In genomic region chr5:140568321-140568970, GRCm38 (mm10) we compare ENCODE assay signal across 8 mouse cellular contexts. TPM values are rescaled to one million over a fixed set of nuclear protein-coding genes. Genes with fewer than 3 reads are reported as not detected.
DNase-seq lines count a peak whose midpoint lies in the region; ATAC-seq and TF ChIP-seq lines count a peak whose summit lies in the region.

No protein-coding gene starts in this region.

- DNase-seq in MEL (ENCODE audit: low read depth, low spot score), result peak; percentile 81
- peak; percentile 74 for DNase-seq in forebrain, embryonic 10.5 days (ENCODE audit: extremely low spot score, low spot score)
- DNase-seq in kidney, postnatal 25 days, result peak; percentile 58 to 72
- DNase-seq in lung, embryonic 14.5 days, result peak; percentile 81
- peak; percentile 67 for DNase-seq in ovary, postnatal 14 days (ENCODE audit: low spot score)
- peak; percentile 80 for DNase-seq in thymus, postnatal 4 days

- peaks cover 0 to 5% of the 10 kb centered on the region in 2 experiments; a peak in 2 of 4 replicates for H3K36me3 ChIP-seq in MEL (ENCODE audit: control insufficient read depth in 1 of 2, insufficient read depth in 2 of 2, low read length in 2 of 2)
- no peaks in the 10 kb centered on the region for H3K36me3 ChIP-seq in forebrain, embryonic 10.5 days (replicated peaks)
- no peaks in the 10 kb centered on the region for H3K36me3 ChIP-seq in heart, embryonic 16.5 days (ENCODE audit: control insufficient read depth, insufficient read depth)
- H3K36me3 ChIP-seq in lung, embryonic 14.5 days (ENCODE audit: insufficient read depth), result no peaks in the 10 kb centered on the region

- no peaks in the 10 kb centered on the region for H3K9me3 ChIP-seq in MEL (replicated peaks; ENCODE audit: insufficient read depth, low read length)
- H3K9me3 ChIP-seq in forebrain, embryonic 10.5 days, result no peaks in the 10 kb centered on the region
- H3K9me3 ChIP-seq in heart, embryonic 16.5 days (replicated peaks; ENCODE audit: control insufficient read depth, low read length), result no peaks in the 10 kb centered on the region
- no peaks in the 10 kb centered on the region for H3K9me3 ChIP-seq in lung, embryonic 14.5 days (ENCODE audit: low read depth, low read length)

- no peak for TF ChIP-seq EP300 in MEL (IDR thresholded peaks at IDR 0.05; ENCODE audit: low read depth in 1 of 2, low read length in 2 of 2)

- peak overlapping the region; percentile 48; the same call in 1 of the 2 replicates for H3K4me2 ChIP-seq in heart, embryonic 16.5 days (ENCODE audit: low read depth, low read length)
- peak overlapping the region; percentile 25; the same call in 1 of the 2 replicates for H3K4me2 ChIP-seq in lung, embryonic 14.5 days

- H3K27ac ChIP-seq in MEL (ENCODE audit: control insufficient read depth, low read depth, low read length), result no peak overlapping the region
- peak overlapping the region; percentile 65 for H3K27ac ChIP-seq in brown adipose tissue, adult 24 weeks (replicated peaks; ENCODE audit: low read depth, low read length)
- H3K27ac ChIP-seq in forebrain, embryonic 10.5 days, result peak overlapping the region; percentile 84
- H3K27ac ChIP-seq in heart, embryonic 16.5 days (ENCODE audit: low read length), result peak overlapping the region; percentile 28; the same call in 1 of the 2 replicates
- H3K27ac ChIP-seq in lung, embryonic 14.5 days (ENCODE audit: low read depth), result no peak overlapping the region

- TF ChIP-seq RAD21 in MEL (IDR thresholded peaks at IDR 0.05; ENCODE audit: low read depth, low read length), result peak; percentile 70

- H3K4me3 ChIP-seq in MEL (ENCODE audit: control insufficient read depth in 1 of 2, insufficient read depth in 1 of 2, low read depth in 2 of 2, low read length in 2 of 2), result peak overlapping the region in 1 of 2 experiments; percentile 34; a peak in 1 of 4 replicates
- H3K4me3 ChIP-seq in brown adipose tissue, adult 24 weeks (ENCODE audit: insufficient read depth, low read depth, low read length), result no peak overlapping the region
- no peak overlapping the region for H3K4me3 ChIP-seq in forebrain, embryonic 10.5 days
- H3K4me3 ChIP-seq in heart, embryonic 16.5 days (ENCODE audit: low read length), result no peak overlapping the region
- H3K4me3 ChIP-seq in lung, embryonic 14.5 days (ENCODE audit: low read depth, low read length), result no peak overlapping the region

- no peaks in the 10 kb centered on the region for H3K79me2 ChIP-seq in MEL (ENCODE audit: control insufficient read depth, insufficient read depth, low read length, poor library complexity)

- H3K9ac ChIP-seq in MEL (ENCODE audit: control insufficient read depth, low read depth, low read length, poor library complexity, severe bottlenecking), result peak overlapping the region; percentile 17; the same call in 1 of the 2 replicates
- peak overlapping the region; percentile 40; the same call in 1 of the 2 replicates for H3K9ac ChIP-seq in heart, embryonic 16.5 days (ENCODE audit: low read length)
- no peak overlapping the region for H3K9ac ChIP-seq in lung, embryonic 14.5 days

- no peak for TF ChIP-seq POLR2A in MEL (IDR thresholded peaks at IDR 0.05; ENCODE audit: control insufficient read depth in 1 of 2, insufficient read depth in 1 of 2, low read depth in 1 of 2, low read length in 2 of 2, poor library complexity in 1 of 2)

- no peaks in the 10 kb centered on the region; a peak in 1 of 4 replicates for H3K27me3 ChIP-seq in MEL (ENCODE audit: control insufficient read depth in 1 of 2, insufficient read depth in 2 of 2, low read length in 2 of 2)
- H3K27me3 ChIP-seq in forebrain, embryonic 10.5 days (ENCODE audit: poor library complexity, severe bottlenecking), result no peaks in the 10 kb centered on the region
- H3K27me3 ChIP-seq in heart, embryonic 16.5 days (ENCODE audit: control insufficient read depth, insufficient read depth, low read length), result no peaks in the 10 kb centered on the region
- H3K27me3 ChIP-seq in lung, embryonic 14.5 days (ENCODE audit: insufficient read depth, low read length), result no peaks in the 10 kb centered on the region

- peak; percentile 81 to 96 (median 92) for TF ChIP-seq CTCF in MEL (IDR thresholded peaks at IDR 0.05 in 2 of 3, conservative IDR thresholded peaks at IDR 0.05 in 1 of 3; ENCODE audit: control insufficient read depth in 1 of 3, insufficient read depth in 1 of 3, low read depth in 2 of 3, low read length in 3 of 3, poor library complexity in 1 of 3, severe bottlenecking in 1 of 3)
- TF ChIP-seq CTCF in lung, embryonic 14.5 days (IDR thresholded peaks at IDR 0.05; ENCODE audit: low read depth), result peak; percentile 88

- H3K4me1 ChIP-seq in MEL (ENCODE audit: control insufficient read depth in 1 of 2, insufficient read depth in 2 of 2, low read length in 2 of 2), result peaks cover 5 to 16% of the 10 kb centered on the region in 2 experiments; a peak in 3 of 4 replicates
- peaks cover 28% of the 10 kb centered on the region for H3K4me1 ChIP-seq in brown adipose tissue, adult 24 weeks (ENCODE audit: control insufficient read depth, insufficient read depth, insufficient read length, low read length)
- peaks cover 63% of the 10 kb centered on the region for H3K4me1 ChIP-seq in forebrain, embryonic 10.5 days
- peaks cover 26% of the 10 kb centered on the region for H3K4me1 ChIP-seq in heart, embryonic 16.5 days (ENCODE audit: control insufficient read depth, insufficient read depth, low read length)
- H3K4me1 ChIP-seq in lung, embryonic 14.5 days (ENCODE audit: insufficient read depth), result peaks cover 9% of the 10 kb centered on the region

- no peak; the same call in 1 of the 2 replicates for ATAC-seq in heart, embryonic 16.5 days (replicated peaks; ENCODE audit: extremely low read depth, insufficient read depth, low FRiP score)
- peak; percentile 22; the same call in 1 of the 2 replicates for ATAC-seq in lung, embryonic 14.5 days (ENCODE audit: insufficient read depth)

- 61% methylated on average over 10 of the region's 10 CpGs for WGBS in forebrain, embryonic 10.5 days
- WGBS in heart, embryonic 16.5 days, result 39% methylated on average over 10 of the region's 10 CpGs
- WGBS in lung, embryonic 14.5 days, result 47% methylated on average over 10 of the region's 10 CpGs

TF ChIP-seq in MEL, 35 proteins besides CTCF, POLR2A, EP300 and RAD21:
- peak; percentile 76 for TF ChIP-seq ZNF384 (IDR thresholded peaks at IDR 0.05; ENCODE audit: low read depth, low read length)
- TF ChIP-seq ETS1 (IDR thresholded peaks at IDR 0.05; ENCODE audit: low read depth, low read length), result no peak
- TF ChIP-seq MYC (IDR thresholded peaks at IDR 0.05; ENCODE audit: low read depth, low read length), result 0 out of 2 replicates have a peak, but pooled peaks have one; percentile 68
- no peak for TF ChIP-seq RCOR1 (IDR thresholded peaks at IDR 0.05; ENCODE audit: low read depth, low read length)
- peak; percentile 71 for TF ChIP-seq ZC3H11A (IDR thresholded peaks at IDR 0.05; ENCODE audit: low read depth, low read length)
- TF ChIP-seq MAFK (IDR thresholded peaks at IDR 0.05; ENCODE audit: borderline replicate concordance, low read depth, low read length), result no peak
- TF ChIP-seq SMC3 (IDR thresholded peaks at IDR 0.05; ENCODE audit: low read depth, low read length), result peak; percentile 91

RNA-seq across cellular contexts. Expression of gene Grifin, which starts 3.6 kb away (rescaled TPM):
- not detected in 2 replicates for total RNA-seq in MEL (2012; rRNA removed)
- polyA plus RNA-seq in MEL (2012; ENCODE audit: insufficient read depth in 1 of 2, insufficient read length in 2 of 2, low read depth in 1 of 2, low replicate concordance in 2 of 2, missing spikeins in 1 of 2), result under 1 TPM in 1 of 2 experiments, not detected in 1; 0.32 TPM
- not detected in 2 replicates for polyA plus RNA-seq in brown adipose tissue, adult 24 weeks (2012; ENCODE audit: insufficient read depth, insufficient read length, missing spikeins)
- not detected in 2 replicates for polyA plus RNA-seq in forebrain, embryonic 10.5 days (2016; fragmentation: Nextera tagmentation; extraction: Ambion mirVana)
- 0.79 and 0.98 TPM in 2 replicates for polyA plus RNA-seq in heart, embryonic 16.5 days (2015; fragmentation: Nextera tagmentation; extraction: Ambion mirVana)
- not detected in 2 replicates for polyA plus RNA-seq in lung, embryonic 14.5 days (2014; fragmentation: Nextera tagmentation; extraction: Ambion mirVana)

RNA-seq across cellular contexts. Expression of gene Lfng, which starts 38.7 kb away (rescaled TPM):
- 8.6 and 14.1 TPM in 2 replicates for total RNA-seq in MEL (2012; rRNA removed)
- polyA plus RNA-seq in MEL (2012; ENCODE audit: insufficient read depth in 1 of 2, insufficient read length in 2 of 2, low read depth in 1 of 2, low replicate concordance in 2 of 2, missing spikeins in 1 of 2), result 10 to 100 TPM in 1 of 2 experiments, not detected in 1; 11.2 TPM
- 4.6 and 29.0 TPM in 2 replicates for polyA plus RNA-seq in brown adipose tissue, adult 24 weeks (2012; ENCODE audit: insufficient read depth, insufficient read length, missing spikeins)
- 33.1 and 33.3 TPM in 2 replicates for polyA plus RNA-seq in forebrain, embryonic 10.5 days (2016; fragmentation: Nextera tagmentation; extraction: Ambion mirVana)
- 6.2 and 7.7 TPM in 2 replicates for polyA plus RNA-seq in heart, embryonic 16.5 days (2015; fragmentation: Nextera tagmentation; extraction: Ambion mirVana)
- 20.5 and 22.0 TPM in 2 replicates for polyA plus RNA-seq in lung, embryonic 14.5 days (2014; fragmentation: Nextera tagmentation; extraction: Ambion mirVana)

Comparison
In these comparisons a context has a peak if more than half of its experiments do, and no peak if none do; other contexts are left out.
1. H3K27ac ChIP-seq: peak in brown adipose tissue, adult 24 weeks (single experiment), forebrain, embryonic 10.5 days (single experiment) and heart, embryonic 16.5 days (single experiment); none in MEL (single experiment) and lung, embryonic 14.5 days (single experiment).
2. Peak in every context shown above with its lines, with median percentiles within 50 percentile points of each other: DNase-seq.